Mouse (Mus musculus): Measurements from ENCODE around the gene Rrp36.

Gene Rrp36

GRCm38 (mm10) chr17:46618394-46618768 is 55.8 kb downstream of the Rrp36 start:
- in situ Hi-C loops (cut with MseI, MboI): no loop called here

GRCm38 (mm10) chr17:46617799-46618198 is 56.4 kb downstream of the Rrp36 start:
- in situ Hi-C loops (cut with MseI, MboI): no loop called here

All from mouse trophoblast stem cell (cell line).